Mouse (Mus musculus) midbrain, postnatal 0 days (tissue): ENCODE measurements at regions not wholly inside any gene's neighbourhood (a gene's known extent, or its start where the extent isn't known, plus 50 kb on each side); places are given as distances from the start of the nearest gene placed in this dataset.
A peak's percentile ranks its signal among the peaks of the same experiment; 100 is the strongest.

ENCODE experiments used
- ATAC-seq: fragments of 200-750 bp; cut with Nextera tagmentation; 2 replicates; pipeline ENCODE4 v1.8.0; 2017; ENCODE audit warnings: moderate number of reproducible peaks, mild to moderate bottlenecking, moderate TSS enrichment, moderate library complexity; ENCODE audit not compliant: low FRiP score
- DNase-seq: peaks from one replicate; pipeline ENCODE4 v3.0.0-alpha.2; 2015; ENCODE audit warnings: low spot score
- H3K27ac ChIP-seq: fragments of 300-500 bp; sonication (generic); 2 replicates; pipeline ENCODE4 v1.5.1; 2014; ENCODE audit warnings: low read depth, mild to moderate bottlenecking, low read length, mixed read lengths
- H3K27me3 ChIP-seq: fragments of 300-500 bp; sonication (generic); 2 replicates; pipeline ENCODE4 v1.6.1; 2014; ENCODE audit warnings: low read length, control low read depth, mixed read lengths; ENCODE audit not compliant: insufficient read depth
- H3K36me3 ChIP-seq: fragments of 300-500 bp; sonication (generic); 2 replicates; pipeline ENCODE4 v1.6.1; 2014; ENCODE audit warnings: low read length, control low read depth, mixed read lengths; ENCODE audit not compliant: insufficient read depth
- H3K4me1 ChIP-seq: fragments of 300-500 bp; sonication (generic); 2 replicates; pipeline ENCODE4 v1.6.1; 2014; ENCODE audit warnings: mild to moderate bottlenecking, control low read depth, antibody characterized with exemption, low read length, mixed read lengths; ENCODE audit not compliant: insufficient read depth
- H3K4me2 ChIP-seq: fragments of 300-500 bp; sonication (generic); 2 replicates; pipeline ENCODE4 v1.6.1; 2014; ENCODE audit warnings: low read depth, mild to moderate bottlenecking, low read length, mixed read lengths; ENCODE audit not compliant: poor library complexity, severe bottlenecking
- H3K4me3 ChIP-seq: fragments of 300-500 bp; sonication (generic); 2 replicates; pipeline ENCODE4 v1.5.1; 2014; ENCODE audit warnings: low read depth, mild to moderate bottlenecking, low read length, moderate library complexity
- H3K9ac ChIP-seq: fragments of 300-500 bp; sonication (generic); replicated peaks from 2 replicates; pipeline ENCODE4 v1.6.1; 2014; ENCODE audit warnings: mild to moderate bottlenecking, low read length, moderate library complexity, mixed read lengths; ENCODE audit not compliant: poor library complexity, severe bottlenecking
- H3K9me3 ChIP-seq: fragments of 300-500 bp; sonication (generic); 2 replicates; pipeline ENCODE4 v1.6.1; 2016; ENCODE audit warnings: low read length, control low read depth
- CTCF ChIP-seq: IDR thresholded peaks from 2 replicates; pipeline ENCODE4 v1.5.1; 2016; ENCODE audit warnings: antibody characterized with exemption, mild to moderate bottlenecking
- WGBS: fragments of 180-500 bp; shearing (Covaris S2); extraction: QIAGEN DNeasy Blood & Tissue Kit; methylation state at CpG from one replicate; pipeline ENCODE4 v1.1.7; 2014; 5-methylcytosine and 5-hydroxymethylcytosine counted together

DNA sequence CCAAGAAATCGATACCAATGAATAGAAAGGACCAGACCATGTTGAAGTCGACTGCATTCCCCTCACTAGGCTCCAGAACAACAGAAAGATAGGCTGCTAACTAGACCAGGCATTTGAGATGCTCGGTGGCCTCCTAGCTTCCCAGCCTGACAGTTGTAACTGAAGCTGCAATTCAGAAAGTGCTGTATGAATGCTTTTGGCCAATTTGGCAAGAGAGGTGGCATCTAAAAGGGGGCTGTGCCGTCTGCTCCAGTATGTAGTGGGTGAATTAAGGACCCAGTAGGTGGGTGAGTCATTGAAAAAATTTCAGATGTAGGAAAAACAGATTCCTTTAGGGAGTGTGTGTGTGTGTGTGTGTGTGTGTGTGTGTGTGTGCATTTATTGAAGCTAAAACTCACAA, 195.0 kb downstream of the Cep170 start:
- 83% methylated on average over 4 of the region's 4 CpGs for WGBS

DNA sequence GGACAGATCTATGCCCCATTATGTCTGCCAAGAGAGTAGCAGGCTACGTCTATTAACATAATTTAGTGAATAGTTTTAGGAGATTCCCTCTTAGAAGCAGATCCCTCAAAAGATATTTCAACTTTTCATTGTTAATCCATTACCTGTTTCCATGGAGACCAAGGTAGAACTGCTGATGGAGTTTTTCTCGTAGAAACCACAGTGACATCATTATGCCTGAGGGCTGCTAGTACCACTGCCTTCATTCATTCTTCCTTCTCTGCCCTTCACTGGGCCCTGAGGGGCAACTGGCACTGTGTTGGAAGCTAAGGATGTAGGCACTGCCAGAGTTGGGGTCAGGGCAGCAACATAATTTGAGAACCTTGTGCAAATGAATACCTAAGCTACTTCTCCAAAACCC, 198.2 kb downstream of the Cep170 start:
- ATAC-seq: peak; percentile 36; the same call in 1 of the 2 replicates
- H3K27me3 ChIP-seq: no peaks in the 10 kb centered on the region
- H3K9me3 ChIP-seq: no peaks in the 10 kb centered on the region
- DNase-seq: peak; percentile 27
- no peaks in the 10 kb centered on the region; the same call in 1 of the 2 replicates for H3K4me1 ChIP-seq
- WGBS: 36% methylated on average over 2 of the region's 2 CpGs
- H3K36me3 ChIP-seq: no peaks in the 10 kb centered on the region
- TF ChIP-seq CTCF: no peak
- no peak overlapping the region for H3K4me2 ChIP-seq
- no peak overlapping the region for H3K27ac ChIP-seq
- no peak overlapping the region for H3K4me3 ChIP-seq
- H3K9ac ChIP-seq: no peak overlapping the region

More for the DNA sequence above, 195.0 kb downstream of the Cep170 start:
- Histone ChIP-seq H3K9me3 (no peaks in the 10 kb centered on the region), H3K9ac (no peak overlapping the region), H3K27me3 (no peaks in the 10 kb centered on the region), H3K27ac (no peak overlapping the region), H3K36me3 (no peaks in the 10 kb centered on the region), H3K4me3 (no peak overlapping the region), H3K4me2 (no peak overlapping the region), H3K4me1 (no peaks in the 10 kb centered on the region; the same call in 1 of the 2 replicates)
- DNase-seq (no peak), ATAC-seq (no peak)
- TF ChIP-seq CTCF: no peak

DNA sequence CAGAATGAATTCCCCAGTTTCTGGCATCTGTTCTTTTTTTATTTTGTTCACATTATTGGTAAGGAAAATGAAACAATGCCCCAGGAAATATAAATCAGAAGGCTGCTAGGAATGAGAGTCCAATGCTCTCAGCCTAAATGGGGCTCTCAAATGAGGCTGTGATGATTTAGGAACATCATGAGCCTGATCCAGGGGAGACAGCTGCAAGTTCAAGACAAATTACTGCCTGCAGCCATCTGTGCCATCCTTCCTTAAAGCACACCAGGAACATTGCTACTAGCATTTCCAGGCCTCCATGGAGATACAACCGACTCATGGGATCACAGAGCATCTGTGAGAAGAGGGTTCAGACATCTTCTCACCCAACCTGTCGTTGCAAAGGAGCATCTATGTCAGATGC, 219.6 kb downstream of the Cep170 start:
- Histone ChIP-seq H3K36me3 (no peaks in the 10 kb centered on the region), H3K27me3 (no peaks in the 10 kb centered on the region), H3K9ac (no peak overlapping the region), H3K9me3 (no peaks in the 10 kb centered on the region), H3K27ac (no peak overlapping the region), H3K4me1 (no peaks in the 10 kb centered on the region), H3K4me2 (no peak overlapping the region), H3K4me3 (no peak overlapping the region)
- no peak for TF ChIP-seq CTCF
- WGBS: 71% methylated on average over 2 of the region's 2 CpGs
- DNase-seq (no peak), ATAC-seq (no peak)

DNA sequence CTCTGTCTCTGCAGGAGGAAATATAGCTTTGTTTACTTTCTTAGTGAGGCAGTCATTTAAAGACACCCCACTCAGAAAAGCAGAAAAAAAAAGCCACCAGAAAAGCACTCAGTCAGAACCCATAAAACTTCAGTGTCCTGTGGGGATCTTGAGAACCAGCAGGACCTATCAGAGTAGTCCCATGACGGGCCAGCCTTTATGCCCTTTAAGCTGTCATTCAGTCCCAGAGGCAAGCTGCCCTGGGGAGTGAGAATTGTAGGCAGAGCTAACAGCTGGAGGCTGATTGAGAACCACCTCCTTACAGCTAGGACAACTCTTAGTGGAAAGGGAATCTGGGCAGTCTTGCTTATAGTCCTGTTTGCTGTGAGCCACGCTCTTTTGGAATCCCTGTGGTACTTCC, 225.7 kb downstream of the Cep170 start:
- H3K27ac ChIP-seq: no peak overlapping the region
- H3K9ac ChIP-seq: no peak overlapping the region
- no peak overlapping the region for H3K4me3 ChIP-seq
- no peaks in the 10 kb centered on the region for H3K9me3 ChIP-seq
- no peak overlapping the region for H3K4me2 ChIP-seq
- TF ChIP-seq CTCF: no peak
- no peaks in the 10 kb centered on the region for H3K4me1 ChIP-seq
- no peaks in the 10 kb centered on the region for H3K36me3 ChIP-seq
- no peaks in the 10 kb centered on the region for H3K27me3 ChIP-seq
- no peak for DNase-seq
- WGBS: 31% methylated on average over 2 of the region's 2 CpGs
- no peak for ATAC-seq

DNA sequence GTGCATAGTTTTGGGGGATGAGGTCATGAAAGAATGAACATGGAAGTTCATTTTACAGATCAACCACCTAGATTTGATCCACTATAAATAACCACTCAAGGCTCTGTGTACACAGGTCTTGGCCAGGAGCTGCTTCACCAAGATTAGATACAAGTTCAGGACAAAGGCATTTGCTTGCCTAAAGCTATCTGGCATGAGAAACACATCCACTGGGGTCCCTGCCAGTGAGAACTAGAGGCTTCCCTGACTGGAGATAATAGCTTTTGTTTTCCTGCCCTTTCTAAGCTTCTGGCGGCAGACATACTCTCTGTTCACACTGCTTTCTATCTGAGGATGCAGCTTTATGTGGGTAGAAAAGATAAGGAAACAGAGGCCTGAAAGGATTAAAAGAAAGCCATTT, 240.2 kb downstream of the Cep170 start:
- Histone ChIP-seq H3K4me3 (no peak overlapping the region), H3K27ac (no peak overlapping the region), H3K9ac (no peak overlapping the region), H3K4me2 (no peak overlapping the region), H3K27me3 (no peaks in the 10 kb centered on the region), H3K4me1 (no peaks in the 10 kb centered on the region), H3K36me3 (no peaks in the 10 kb centered on the region), H3K9me3 (no peaks in the 10 kb centered on the region)
- 16% methylated on average over 1 of the region's 1 CpGs for WGBS
- no peak for TF ChIP-seq CTCF
- no peak for ATAC-seq
- no peak for DNase-seq

DNA sequence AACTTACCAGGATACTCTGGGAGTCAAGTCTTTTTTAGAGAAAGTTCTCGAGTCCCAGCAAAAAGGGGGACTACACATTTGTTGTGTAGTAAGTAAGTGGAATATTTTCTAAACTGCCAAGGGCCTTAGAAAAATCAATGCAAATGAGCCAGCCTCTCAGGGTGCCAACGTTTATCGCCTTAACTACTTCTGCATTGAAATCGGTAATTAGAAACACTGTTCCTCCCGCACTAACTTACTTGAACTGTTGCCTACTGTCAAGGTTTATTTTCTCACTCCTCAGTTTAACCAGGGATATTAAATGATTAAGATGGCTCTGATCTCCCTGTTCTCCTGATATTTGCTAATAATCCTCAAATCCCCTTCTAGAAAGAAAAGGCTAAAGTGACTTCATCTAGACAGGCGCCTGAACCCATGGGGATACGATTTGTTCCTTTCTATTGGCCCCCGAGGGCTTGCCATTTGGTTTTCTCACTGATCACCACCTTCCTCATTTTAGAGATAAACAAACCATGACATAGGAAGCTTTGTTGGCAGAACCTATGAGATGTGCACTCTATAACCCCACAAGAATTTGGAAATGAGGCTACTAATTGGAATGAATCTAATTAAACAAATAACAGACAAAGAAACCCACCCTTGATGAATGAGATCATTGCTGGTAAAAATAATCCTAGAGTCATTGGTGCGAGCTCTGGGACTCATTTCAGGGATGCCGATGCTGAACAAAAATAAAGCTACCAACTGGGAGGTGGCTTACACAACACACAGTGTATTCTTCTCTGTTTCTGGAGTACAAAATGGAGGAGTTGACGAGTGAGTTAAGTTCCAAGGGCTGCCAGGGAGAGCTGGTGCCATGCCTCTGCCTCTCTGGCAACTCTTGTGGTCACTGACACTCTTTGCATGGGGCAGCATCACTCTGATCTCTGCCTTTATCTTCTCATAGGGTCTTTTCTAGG, 255.1 kb downstream of the Cep170 start:
- Histone ChIP-seq H3K27me3 (no peaks in the 10 kb centered on the region), H3K4me2 (no peak overlapping the region), H3K27ac (no peak overlapping the region), H3K4me3 (no peak overlapping the region), H3K36me3 (no peaks in the 10 kb centered on the region), H3K4me1 (no peaks in the 10 kb centered on the region), H3K9me3 (no peaks in the 10 kb centered on the region), H3K9ac (no peak overlapping the region)
- ATAC-seq: no peak
- WGBS: 61% methylated on average over 11 of the region's 11 CpGs
- no peak for TF ChIP-seq CTCF
- DNase-seq: peak; percentile 5
